Mouse (Mus musculus): Measurements from ENCODE around the gene BC049352. TPM values are rescaled to one million over a fixed set of nuclear protein-coding genes. Genes with fewer than 3 reads are reported as not detected.

Gene BC049352
- not detected for polyA plus RNA-seq (2012; fragmentation: generic; extraction: Trizol)

GRCm38 (mm10) chr9:45181770-45182169, at the start of gene BC049352:
TSS of gene BC049352 (plus strand) at chr9:45182007.

GRCm38 (mm10) chr9:45138191-45139032, 43.4 kb upstream of the BC049352 start, which contains the start of gene Scn4b:
TSS of gene Scn4b (plus strand) at chr9:45138395.

DNA sequence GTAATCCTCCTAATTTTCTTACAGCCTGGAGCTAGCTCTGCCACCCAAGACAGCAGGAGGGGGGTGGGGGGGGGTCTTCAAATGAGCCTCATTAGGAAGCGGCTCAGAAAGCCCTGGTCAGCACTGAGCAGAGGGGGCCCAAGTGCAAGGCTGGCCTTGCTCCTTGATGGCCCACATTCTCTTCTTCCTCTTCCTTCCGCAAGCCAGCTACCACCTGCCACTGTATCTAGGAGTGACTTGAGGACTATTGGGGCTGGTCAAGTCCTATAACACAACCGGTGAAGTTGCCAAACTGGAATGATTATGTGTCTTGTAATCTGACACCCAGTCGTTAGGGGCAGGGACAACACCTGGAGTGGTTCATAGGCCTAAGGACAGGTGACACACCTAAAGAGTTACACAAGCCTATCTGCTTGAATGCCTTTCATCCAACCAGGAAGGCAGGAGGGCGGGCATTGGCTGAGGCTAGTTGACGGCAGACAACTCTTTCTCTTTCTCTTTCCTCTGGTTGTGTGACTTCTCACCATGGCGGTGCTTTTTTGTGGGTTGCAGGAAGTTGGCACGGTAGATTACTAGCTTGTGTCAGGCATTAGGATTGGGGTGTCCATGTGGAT, 22.1 kb downstream of the BC049352 start, which contains the start of gene Tmprss4:
Tmprss4 (minus strand) TSS at position 296 of the 614 bp plus-strand sequence.

GRCm38 (mm10) chr9:45268597-45269325, 87.0 kb downstream of the BC049352 start, which contains the start of gene Il10ra:
TSS of gene Il10ra (minus strand) at chr9:45269149.

Other genes starting within 250 kb of the BC049352 start
- gene Ube4a, start 216.4 kb upstream of the BC049352 start, polyA plus RNA-seq (2012; fragmentation: generic; extraction: Trizol) = 1 to 10 TPM; 1.6 to 9.5 TPM
- gene Cd3g, start 201.6 kb upstream of the BC049352 start, polyA plus RNA-seq (2012; fragmentation: generic; extraction: Trizol) = not detected
- not detected for gene Cd3d, start 200.2 kb upstream of the BC049352 start, polyA plus RNA-seq (2012; fragmentation: generic; extraction: Trizol)
- gene Cd3e, start 172.4 kb upstream of the BC049352 start, polyA plus RNA-seq (2012; fragmentation: generic; extraction: Trizol) = not detected
- not detected for gene Mpzl2, start 142.2 kb upstream of the BC049352 start, polyA plus RNA-seq (2012; fragmentation: generic; extraction: Trizol)
- gene Mpzl3, start 126.8 kb upstream of the BC049352 start, polyA plus RNA-seq (2012; fragmentation: generic; extraction: Trizol) = under 1 TPM in 1 of 2 experiments, not detected in 1; 0.01 TPM
- not detected for gene Jaml, start 102.8 kb upstream of the BC049352 start, polyA plus RNA-seq (2012; fragmentation: generic; extraction: Trizol)
- gene Scn2b, start 64.2 kb upstream of the BC049352 start, polyA plus RNA-seq (2012; fragmentation: generic; extraction: Trizol) = not detected
- not detected for gene Scn4b, start 43.6 kb upstream of the BC049352 start, polyA plus RNA-seq (2012; fragmentation: generic; extraction: Trizol)
- gene Tmprss4, start 22.1 kb downstream of the BC049352 start, polyA plus RNA-seq (2012; fragmentation: generic; extraction: Trizol) = not detected
- gene Il10ra, start 87.1 kb downstream of the BC049352 start, polyA plus RNA-seq (2012; fragmentation: generic; extraction: Trizol) = not detected
- gene Tmprss13, start 137.1 kb downstream of the BC049352 start, polyA plus RNA-seq (2012; fragmentation: generic; extraction: Trizol) = not detected
- not detected for gene Fxyd6, start 188.2 kb downstream of the BC049352 start, polyA plus RNA-seq (2012; fragmentation: generic; extraction: Trizol)
- not detected for gene Fxyd2, start 217.7 kb downstream of the BC049352 start, polyA plus RNA-seq (2012; fragmentation: generic; extraction: Trizol)
- gene Dscaml1, start 244.6 kb downstream of the BC049352 start, polyA plus RNA-seq (2012; fragmentation: generic; extraction: Trizol) = not detected

Data from C3H10T1/2 (cell line).